Mouse (Mus musculus) spleen, postnatal 4 days (tissue): ENCODE results near the gene Pdzk1ip1.

Experiments
- DNase-seq, 2 experiments: peaks; one replicate each; pipeline ENCODE4 v3.0.0; 2022; ENCODE audit warnings: low spot score in 2 of 2

The Pdzk1ip1 gene

DNA sequence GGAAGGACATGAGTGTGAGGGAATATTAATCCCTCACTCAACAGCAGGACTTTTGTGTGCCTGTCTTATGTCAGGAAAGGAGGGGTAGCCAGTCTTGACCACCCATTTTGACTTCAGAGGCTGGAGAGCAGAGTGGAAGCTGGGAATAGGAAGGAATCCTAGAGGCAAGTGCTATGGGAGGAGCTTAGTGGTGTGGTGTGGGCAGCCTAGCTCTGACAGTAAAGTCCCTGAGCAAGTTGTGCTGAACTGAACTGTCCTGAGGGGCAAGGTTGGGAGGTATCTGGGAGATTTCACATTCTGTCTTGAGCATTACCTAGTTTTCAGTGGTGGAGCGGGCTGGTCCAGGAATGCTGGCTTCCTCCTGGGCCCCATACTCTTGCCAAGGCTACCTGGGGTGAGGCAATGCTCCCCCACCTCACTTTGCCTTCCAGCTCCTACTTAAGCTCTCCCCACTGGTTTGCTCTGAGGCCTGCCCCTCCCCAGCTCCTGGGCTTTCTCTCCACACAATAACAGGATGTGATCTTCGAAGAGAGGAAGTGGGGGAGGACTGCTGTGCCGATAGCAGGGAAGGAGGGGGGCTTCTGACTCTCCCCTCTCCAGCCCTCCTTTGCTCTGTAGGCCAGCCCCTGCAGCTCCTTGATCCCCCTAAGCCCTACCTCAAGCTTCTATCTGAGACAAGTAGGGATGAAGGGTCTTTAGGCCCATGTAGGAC lies 13.1 kb upstream of the Pdzk1ip1 start:
- DNase-seq, result no peak

DNA sequence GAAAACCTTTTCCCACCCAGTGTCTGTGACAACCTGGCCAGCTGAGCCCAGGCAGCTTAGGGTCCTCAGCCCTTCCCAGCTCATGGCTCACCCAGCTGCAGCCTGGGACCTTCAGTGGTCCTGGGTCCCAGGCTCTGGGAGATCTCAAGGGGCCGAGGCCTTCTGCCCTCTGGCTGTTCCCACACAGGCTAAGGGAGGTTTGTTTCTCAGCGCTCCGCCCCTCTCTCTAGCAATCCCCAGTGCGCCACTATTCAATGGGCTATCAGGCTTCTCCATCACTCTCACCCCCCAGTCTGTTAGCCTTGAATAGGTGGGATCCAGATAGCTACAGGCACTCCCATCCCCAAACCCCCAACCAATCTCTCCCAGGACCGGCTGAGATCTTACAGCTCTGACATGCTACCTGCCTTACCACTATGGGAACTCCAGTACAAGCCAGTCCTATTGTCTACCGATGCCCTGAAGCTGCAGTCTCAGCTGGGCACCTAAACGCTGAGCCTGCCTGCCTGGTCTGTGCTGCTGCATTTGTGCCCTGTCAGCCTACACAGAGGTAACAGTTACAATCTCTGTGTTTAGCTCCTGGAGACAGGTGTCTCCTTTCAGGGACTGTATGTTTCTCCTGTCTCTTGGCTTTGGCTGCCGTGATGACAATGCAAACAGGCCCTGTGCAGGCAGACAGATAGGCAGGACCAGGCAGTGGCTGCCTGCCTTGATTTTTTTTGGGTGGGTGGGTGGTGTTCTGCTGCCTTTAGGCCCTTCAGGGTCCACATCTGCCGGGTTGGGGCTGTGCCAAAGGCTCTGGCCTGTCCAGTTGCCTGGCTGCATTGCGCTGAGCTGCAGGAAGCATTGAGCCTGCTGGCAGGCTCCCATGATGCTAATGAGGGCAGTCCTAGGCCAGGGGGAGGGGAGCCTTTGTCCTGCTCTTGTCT lies 9.4 kb upstream of the Pdzk1ip1 start:
- no peak for DNase-seq

GRCm38 (mm10) chr4:115079821-115080349 lies 8.6 kb upstream of the Pdzk1ip1 start:
- DNase-seq, result no peak

GRCm38 (mm10) chr4:115083031-115083430 lies 5.5 kb upstream of the Pdzk1ip1 start:
- DNase-seq, result no peak

DNA sequence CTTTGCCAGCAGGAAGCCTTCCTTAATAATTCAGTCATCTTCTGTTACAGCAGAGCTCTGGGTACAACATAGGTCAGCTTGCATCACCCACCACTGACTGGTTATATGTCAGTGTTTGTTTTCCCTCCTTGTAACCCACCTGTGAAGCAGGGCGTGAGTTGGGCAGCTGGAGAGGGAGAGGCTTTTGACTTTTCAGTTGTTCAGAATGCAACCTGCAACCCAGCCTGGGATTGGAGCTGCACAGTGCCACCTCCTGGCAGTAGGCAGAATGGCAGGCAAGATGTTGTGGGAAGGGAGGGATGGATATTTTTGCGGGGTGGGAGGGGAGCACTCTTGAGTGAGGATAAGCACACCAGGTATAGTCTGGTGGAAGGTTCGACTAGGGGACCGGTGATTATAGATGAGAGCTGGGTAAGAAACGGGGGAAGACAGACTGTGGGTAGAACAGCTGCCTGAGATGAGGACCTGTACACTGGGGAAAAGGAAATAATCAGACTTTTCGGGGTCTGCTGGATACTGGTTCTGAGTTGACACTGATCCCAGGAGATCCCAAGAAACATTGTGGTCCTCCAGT lies 2.9 kb upstream of the Pdzk1ip1 start:
- peak; percentile 65 to 87 for DNase-seq

- DNase-seq, result no peak
Observed at GRCm38 (mm10) chr4:115086257-115086656, 2.3 kb upstream of the Pdzk1ip1 start.

GRCm38 (mm10) chr4:115086763-115087415 lies 1.6 kb upstream of the Pdzk1ip1 start:
- DNase-seq, result no peak

GRCm38 (mm10) chr4:115090592-115090991 lies 2.1 kb downstream of the Pdzk1ip1 start:
- peak in 1 of 2 experiments; percentile 66 for DNase-seq

DNA sequence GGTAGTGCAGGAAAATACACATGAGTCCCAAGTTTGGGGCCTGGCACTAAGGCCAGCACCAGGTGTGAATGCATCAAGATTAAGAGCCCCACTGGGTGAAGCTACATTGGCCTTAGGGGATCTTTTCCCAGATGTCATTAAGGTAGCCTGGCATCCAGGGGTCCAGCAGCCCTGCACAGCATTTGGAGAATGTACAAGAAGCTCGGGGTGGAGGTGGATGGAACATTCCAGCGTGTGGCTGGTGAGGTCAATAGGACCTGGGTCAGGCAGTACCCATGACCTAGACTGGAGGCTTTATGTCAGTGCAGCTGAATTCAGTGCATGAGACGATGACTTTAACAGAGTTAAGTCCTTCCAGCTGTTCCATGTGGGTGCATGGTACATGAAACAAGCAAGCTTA lies 3.3 kb downstream of the Pdzk1ip1 start:
- peak in 1 of 2 experiments; percentile 55 for DNase-seq

GRCm38 (mm10) chr4:115093331-115093864 lies 4.9 kb downstream of the Pdzk1ip1 start:
- no peak for DNase-seq

DNA sequence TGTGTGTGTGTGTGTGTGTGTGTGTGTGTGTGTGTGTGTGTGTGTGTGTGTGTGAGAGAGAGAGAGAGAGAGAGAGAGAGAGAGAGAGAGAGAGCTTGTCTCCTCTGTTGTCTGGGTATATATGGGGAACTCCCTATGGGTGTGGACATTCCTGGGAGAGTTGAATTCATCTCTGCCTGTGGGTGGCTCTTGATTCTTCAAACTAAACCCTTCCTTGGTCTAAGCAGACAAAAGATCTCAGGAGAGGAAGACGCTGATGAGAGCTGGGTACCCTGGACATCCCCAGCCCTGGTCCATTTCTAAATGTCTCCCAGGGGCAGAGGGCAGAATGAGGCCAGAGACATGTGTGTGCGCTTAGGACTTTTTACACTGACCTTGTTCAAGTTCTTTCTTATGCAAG lies 5.5 kb downstream of the Pdzk1ip1 start:
- no peak for DNase-seq

DNA sequence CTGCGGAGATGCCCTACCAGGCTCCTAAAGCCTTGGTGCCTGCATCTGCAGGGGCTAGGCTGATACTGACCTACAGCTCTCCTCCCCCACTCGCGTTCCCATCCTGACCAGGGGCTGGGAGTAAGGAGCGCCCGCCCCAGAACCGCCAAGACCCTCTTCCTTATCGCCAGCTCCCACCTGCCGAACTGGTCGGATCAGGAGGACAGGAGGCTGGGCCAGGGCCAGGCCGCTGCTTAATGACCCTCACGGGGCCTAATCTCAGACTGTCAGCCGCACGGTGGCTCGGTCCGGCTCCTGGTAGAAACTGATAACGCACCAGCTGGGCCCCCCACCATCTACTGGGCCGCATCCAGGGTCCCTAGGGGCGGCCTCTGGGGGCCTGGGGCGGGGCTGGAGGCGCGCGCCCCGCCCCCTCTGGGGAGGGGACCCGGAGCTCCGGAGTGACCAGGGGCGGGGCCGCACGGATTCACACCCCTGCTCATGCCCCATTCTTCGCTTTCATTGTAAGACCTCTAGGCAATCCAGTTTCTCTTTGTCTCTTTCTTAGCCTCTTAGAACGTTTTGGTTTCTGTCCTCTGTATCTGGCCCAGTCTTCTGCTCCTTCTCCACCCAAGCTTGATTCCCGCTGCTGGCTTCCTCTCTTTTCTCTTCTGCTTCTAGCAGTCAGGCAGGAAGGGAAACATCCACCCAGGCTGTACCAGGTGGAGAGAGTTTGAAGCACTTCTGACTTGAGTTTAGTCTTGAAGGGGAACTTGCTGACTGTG lies 7.3 kb downstream of the Pdzk1ip1 start:
- DNase-seq, result peak; percentile 88 to 89

- DNase-seq, result no peak
Observed at GRCm38 (mm10) chr4:115096435-115097145, 8.1 kb downstream of the Pdzk1ip1 start.

GRCm38 (mm10) chr4:115097146-115097496 lies 8.6 kb downstream of the Pdzk1ip1 start:
- DNase-seq, result no peak

- peak; percentile 56 to 80 for DNase-seq
Observed at GRCm38 (mm10) chr4:115101682-115102081, 13.2 kb downstream of the Pdzk1ip1 start.

DNA sequence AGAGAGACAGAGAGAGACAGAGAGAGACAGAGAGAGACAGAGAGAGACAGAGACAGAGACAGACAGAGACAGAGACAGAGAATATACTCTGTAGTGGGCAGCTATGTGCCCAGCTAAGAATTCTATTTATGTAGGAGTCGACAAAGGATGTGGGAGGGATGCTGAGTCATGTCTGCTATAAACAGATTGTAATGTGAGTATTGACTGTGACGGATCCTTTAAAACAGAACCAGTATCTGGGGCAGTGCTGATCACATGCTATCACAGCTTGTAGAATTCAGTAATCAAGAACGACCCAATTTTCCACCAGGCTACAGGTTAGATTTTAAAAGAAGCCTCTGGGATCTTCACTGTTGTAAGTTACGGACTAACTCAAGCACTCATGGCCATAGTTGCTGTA lies 15.0 kb downstream of the Pdzk1ip1 start:
- DNase-seq, result no peak

DNA sequence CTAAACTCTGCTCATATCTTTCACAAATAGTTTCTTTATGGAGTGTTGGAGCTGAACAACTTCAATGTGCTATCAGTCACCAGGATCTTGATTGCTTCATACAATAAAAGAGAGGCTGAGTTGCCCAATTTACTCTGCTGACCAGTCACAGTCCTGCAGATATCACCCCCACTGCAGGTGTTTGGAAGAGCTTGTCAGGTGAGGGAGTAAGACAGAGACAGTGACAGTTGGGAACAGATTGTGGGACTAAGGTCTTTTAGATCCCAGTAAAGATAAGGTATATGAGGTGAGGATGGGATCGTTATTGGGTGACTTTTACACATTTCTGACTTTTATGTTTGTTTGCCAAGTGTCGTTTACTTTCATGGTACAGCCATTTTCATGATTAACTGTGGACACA lies 22.7 kb downstream of the Pdzk1ip1 start:
- DNase-seq, result no peak

GRCm38 (mm10) chr4:115113266-115113665 lies 24.8 kb downstream of the Pdzk1ip1 start:
- no peak for DNase-seq

DNA sequence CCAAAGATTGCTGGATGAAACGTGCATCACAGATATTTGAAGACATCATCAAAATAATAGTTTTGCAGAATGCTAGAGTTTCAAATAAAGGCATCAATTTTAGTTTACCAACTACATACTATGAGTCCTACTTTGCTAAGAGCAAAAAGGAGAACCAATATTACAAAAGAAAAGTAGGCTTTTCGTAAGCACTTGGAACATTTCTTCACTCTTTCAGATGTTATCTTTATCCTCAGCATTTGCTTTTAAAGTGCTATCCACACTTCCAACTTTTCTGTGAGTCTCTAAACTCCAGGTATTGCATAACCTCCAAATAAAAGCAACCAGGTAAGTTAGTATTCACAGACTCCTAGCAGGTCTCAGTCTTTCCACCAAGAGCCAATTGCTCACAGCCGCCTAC lies 31.1 kb downstream of the Pdzk1ip1 start:
- DNase-seq, result no peak

DNA sequence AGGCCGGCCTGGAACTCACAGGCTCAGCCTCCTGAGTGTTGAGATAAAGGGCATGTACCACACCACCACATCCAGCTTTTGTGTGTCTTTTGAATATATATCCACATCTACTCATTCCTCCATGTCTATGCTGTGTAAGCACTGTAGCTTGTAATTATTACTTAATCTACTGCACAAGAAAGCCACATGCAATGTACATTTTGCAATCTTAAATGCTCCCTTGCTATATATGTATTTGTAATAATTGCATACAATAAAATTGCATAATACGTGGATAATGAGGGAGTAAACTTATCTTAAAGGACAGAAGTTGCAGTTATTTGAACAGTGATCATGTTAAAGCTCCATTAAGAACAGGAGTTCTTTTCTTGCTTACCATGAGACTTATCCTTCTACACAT lies 32.7 kb downstream of the Pdzk1ip1 start:
- DNase-seq, result no peak
